8 mouse cellular contexts compared by ENCODE assay signal in genomic region chr9:69084720-69085661, GRCm38 (mm10).
A peak's percentile ranks its signal among the peaks of the same experiment; 100 is the strongest.
DNase-seq lines count a peak whose midpoint lies in the region; ATAC-seq lines count a peak whose summit lies in the region.
"Had no signal": no experiment of that assay in that cellular context is flagged by ENCODE, and none has a peak within 500 bp of the region (broad histone marks: within the 10 kb centered on the region; RNA-seq: fewer than 3 reads in every experiment).

No protein-coding gene starts in this region.

- DNase-seq in heart, postnatal 10 days, result peak; percentile 15 to 48
- peak; percentile 78 to 83 for DNase-seq in kidney, postnatal 36 days
- DNase-seq in T-cell, adult 2 months (ENCODE audit: low spot score), result no peak
- no peak for DNase-seq in adipocyte (ENCODE audit: low spot score)

- intact Hi-C loops in heart, postnatal 10 days (cut with DNase I), result no loop called here

- 54% methylated on average over 14 of the region's 14 CpGs for WGBS in heart, embryonic 11.5 days (ENCODE audit: insufficient replicate concordance)
- WGBS in embryonic facial prominence, embryonic 13.5 days, result 50% methylated on average over 14 of the region's 14 CpGs
- WGBS in neural tube, embryonic 15.5 days, result 51% methylated on average over 14 of the region's 14 CpGs

- no peak overlapping the region for H3K9ac ChIP-seq in heart, embryonic 11.5 days (ENCODE audit: low read depth, low read length)
- no peak overlapping the region for H3K9ac ChIP-seq in embryonic facial prominence, embryonic 13.5 days
- no peak overlapping the region for H3K9ac ChIP-seq in neural tube, embryonic 15.5 days (replicated peaks)

- no peaks in the 10 kb centered on the region for H3K27me3 ChIP-seq in heart, embryonic 11.5 days (ENCODE audit: control insufficient read depth, insufficient read depth, low read length)
- H3K27me3 ChIP-seq in embryonic facial prominence, embryonic 13.5 days, result no peaks in the 10 kb centered on the region
- H3K27me3 ChIP-seq in neural tube, embryonic 15.5 days (replicated peaks), result peaks cover 23% of the 10 kb centered on the region

- no peak overlapping the region for H3K4me3 ChIP-seq in heart, embryonic 11.5 days (ENCODE audit: low read depth, low read length)
- no peak overlapping the region for H3K4me3 ChIP-seq in embryonic facial prominence, embryonic 13.5 days
- no peak overlapping the region for H3K4me3 ChIP-seq in neural tube, embryonic 15.5 days (replicated peaks)

- no peak for ATAC-seq in heart, embryonic 11.5 days (replicated peaks; ENCODE audit: insufficient number of reproducible peaks, low FRiP score, low TSS enrichment)
- ATAC-seq in embryonic facial prominence, embryonic 13.5 days (ENCODE audit: insufficient number of reproducible peaks, insufficient read depth, low FRiP score, low TSS enrichment, low read depth), result no peak
- ATAC-seq in neural tube, embryonic 15.5 days (ENCODE audit: low FRiP score), result peak; percentile 58; the same call in 1 of the 2 replicates

- no peak overlapping the region for H3K27ac ChIP-seq in heart, embryonic 11.5 days (ENCODE audit: low read depth, low read length)
- peak overlapping the region; percentile 33; the same call in 1 of the 2 replicates for H3K27ac ChIP-seq in embryonic facial prominence, embryonic 13.5 days
- peak overlapping the region; percentile 56; the same call in 1 of the 2 replicates for H3K27ac ChIP-seq in neural tube, embryonic 15.5 days (replicated peaks)
- H3K27ac ChIP-seq: macrophage had no signal

- no peak overlapping the region for H3K4me2 ChIP-seq in heart, embryonic 11.5 days
- no peak overlapping the region for H3K4me2 ChIP-seq in embryonic facial prominence, embryonic 13.5 days
- 0 out of 2 replicates have a peak overlapping the region, but pooled peaks have one; percentile 11 for H3K4me2 ChIP-seq in neural tube, embryonic 15.5 days

- H3K36me3 ChIP-seq in heart, embryonic 11.5 days (ENCODE audit: control insufficient read depth, insufficient read depth, low read length), result no peaks in the 10 kb centered on the region
- H3K36me3 ChIP-seq in embryonic facial prominence, embryonic 13.5 days, result no peaks in the 10 kb centered on the region
- no peaks in the 10 kb centered on the region for H3K36me3 ChIP-seq in neural tube, embryonic 15.5 days

- no peaks in the 10 kb centered on the region for H3K9me3 ChIP-seq in heart, embryonic 11.5 days (replicated peaks; ENCODE audit: control insufficient read depth, low read length)
- H3K9me3 ChIP-seq in embryonic facial prominence, embryonic 13.5 days, result no peaks in the 10 kb centered on the region
- H3K9me3 ChIP-seq in neural tube, embryonic 15.5 days (replicated peaks), result no peaks in the 10 kb centered on the region

- no peaks in the 10 kb centered on the region for H3K4me1 ChIP-seq in heart, embryonic 11.5 days (ENCODE audit: control insufficient read depth, insufficient read depth, low read length)
- H3K4me1 ChIP-seq in embryonic facial prominence, embryonic 13.5 days, result peaks cover 16% of the 10 kb centered on the region
- H3K4me1 ChIP-seq in neural tube, embryonic 15.5 days, result peaks cover 18% of the 10 kb centered on the region

Comparison
In these comparisons a context has a peak if more than half of its experiments do, and no peak if none do; other contexts are left out.
1. DNase-seq: peak in heart, postnatal 10 days (2 of 2) and kidney, postnatal 36 days (2 of 2); none in T-cell, adult 2 months (single experiment) and adipocyte (single experiment).